Mouse (Mus musculus) lung, adult 2 months (tissue): ENCODE data around the gene Gm20388.

ENCODE experiments used
- CTCF ChIP-seq: fragments of 200-500 bp; IDR thresholded peaks from 2 replicates; pipeline ENCODE4 v1.5.1; 2011; ENCODE audit warnings: mild to moderate bottlenecking, low read length, control low read depth; ENCODE audit not compliant: insufficient read depth
- POLR2A ChIP-seq: fragments of 200-500 bp; IDR thresholded peaks from 2 replicates; pipeline ENCODE4 v1.6.1; 2011; ENCODE audit warnings: low read depth, mild to moderate bottlenecking, control low read depth, low read length, borderline replicate concordance; ENCODE audit errors: extremely low read depth

DNA sequence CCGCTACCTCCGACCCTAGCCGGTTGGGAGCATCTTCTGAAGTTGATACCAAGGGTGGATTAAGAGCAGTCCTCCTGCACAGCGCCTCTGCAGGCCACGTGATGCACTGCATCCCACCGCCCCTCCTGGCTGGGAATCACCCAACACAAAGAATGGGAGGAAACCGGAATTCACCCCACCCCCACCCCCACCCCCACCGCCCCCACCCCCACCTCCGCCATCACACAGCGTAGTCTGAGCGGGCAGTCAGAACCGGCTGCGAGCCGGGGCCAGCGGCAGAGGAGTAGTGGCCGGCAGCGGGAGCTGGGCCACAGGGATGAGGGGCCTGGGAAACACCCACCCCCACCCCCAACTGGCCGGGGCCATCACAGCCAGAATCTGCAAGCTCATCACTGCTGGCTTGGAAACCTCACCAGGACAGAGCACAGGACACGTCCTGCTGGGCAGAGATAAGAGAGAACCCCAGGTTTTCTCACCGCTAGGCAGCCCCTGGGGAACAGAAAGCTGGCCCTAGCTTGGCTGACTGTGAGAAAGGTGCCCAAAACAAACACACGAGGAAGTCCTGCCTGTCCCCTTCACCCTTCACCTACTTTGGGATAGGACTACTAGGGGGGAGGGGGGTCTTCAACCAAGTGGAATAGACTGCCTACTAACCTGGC lies 1472.1 kb downstream of the Gm20388 start:
- TF ChIP-seq CTCF (peak; percentile 85), POLR2A (no peak)
